Mouse (Mus musculus) limb, embryonic 15.5 days (tissue): ENCODE data around the gene Cer1. TPM values are rescaled to one million over a fixed set of nuclear protein-coding genes. Genes with fewer than 3 reads are reported as not detected.

Experiments used
- ATAC-seq: fragments of 200-750 bp; cut with Nextera tagmentation; 2 replicates; pipeline ENCODE4 v1.8.0; 2017; ENCODE audit warnings: low read depth, moderate TSS enrichment; ENCODE audit not compliant: insufficient number of reproducible peaks, low FRiP score, low TSS enrichment
- H3K27ac ChIP-seq: fragments of 300-500 bp; sonication (generic); 2 replicates; pipeline ENCODE4 v1.5.1; 2015; ENCODE audit warnings: moderate library complexity, mild to moderate bottlenecking, inconsistent platforms
- H3K27me3 ChIP-seq: fragments of 300-500 bp; sonication (generic); 2 replicates; pipeline ENCODE4 v1.6.1; 2015; ENCODE audit warnings: inconsistent platforms
- H3K36me3 ChIP-seq: fragments of 300-500 bp; sonication (generic); 2 replicates; pipeline ENCODE4 v1.6.1; 2015; ENCODE audit warnings: inconsistent platforms
- H3K4me1 ChIP-seq: fragments of 300-500 bp; sonication (generic); 2 replicates; pipeline ENCODE4 v1.6.1; 2015; ENCODE audit warnings: inconsistent platforms
- H3K4me2 ChIP-seq: fragments of 300-500 bp; sonication (generic); 2 replicates; pipeline ENCODE4 v1.6.1; 2015; ENCODE audit warnings: mild to moderate bottlenecking, inconsistent platforms
- H3K4me3 ChIP-seq: fragments of 300-500 bp; sonication (generic); 2 replicates; pipeline ENCODE4 v1.5.1; 2015; ENCODE audit warnings: mild to moderate bottlenecking, inconsistent platforms
- H3K9ac ChIP-seq: fragments of 300-500 bp; sonication (generic); 2 replicates; pipeline ENCODE4 v1.6.1; 2015; ENCODE audit warnings: inconsistent platforms
- H3K9me3 ChIP-seq: fragments of 300-500 bp; sonication (generic); 2 replicates; pipeline ENCODE4 v1.6.1; 2016; ENCODE audit warnings: inconsistent platforms
- WGBS: fragments of 180-500 bp; shearing (Covaris S2); methylation state at CpG from one replicate; pipeline ENCODE4 v1.1.7; 2015; 5-methylcytosine and 5-hydroxymethylcytosine counted together
- polyA plus RNA-seq: library from polyadenylated mRNA; unstranded; fragments of >200 nt; fragmentation: Nextera tagmentation; extraction: Ambion mirVana; gene quantifications from 2 replicates; pipeline ENCODE4 v1.2.1, GENCODE M21; 2015

Gene Cer1
- polyA plus RNA-seq, 1 experiment from 2014 or later, result 0.19 TPM

GRCm38 (mm10) chr4:82856986-82857385 is 28.0 kb downstream of the Cer1 start:
- H3K4me2 ChIP-seq, result no peak overlapping the region
- H3K9me3 ChIP-seq, result no peaks in the 10 kb centered on the region
- no peak for ATAC-seq
- no peaks in the 10 kb centered on the region for H3K27me3 ChIP-seq
- H3K4me1 ChIP-seq, result peaks cover 4% of the 10 kb centered on the region; the same call in 1 of the 2 replicates
- WGBS, result 77% methylated on average over 3 of the region's 3 CpGs
- H3K36me3 ChIP-seq, result peaks cover 5% of the 10 kb centered on the region; the same call in 1 of the 2 replicates
- H3K4me3 ChIP-seq, result no peak overlapping the region
- H3K27ac ChIP-seq, result no peak overlapping the region
- no peak overlapping the region for H3K9ac ChIP-seq

DNA sequence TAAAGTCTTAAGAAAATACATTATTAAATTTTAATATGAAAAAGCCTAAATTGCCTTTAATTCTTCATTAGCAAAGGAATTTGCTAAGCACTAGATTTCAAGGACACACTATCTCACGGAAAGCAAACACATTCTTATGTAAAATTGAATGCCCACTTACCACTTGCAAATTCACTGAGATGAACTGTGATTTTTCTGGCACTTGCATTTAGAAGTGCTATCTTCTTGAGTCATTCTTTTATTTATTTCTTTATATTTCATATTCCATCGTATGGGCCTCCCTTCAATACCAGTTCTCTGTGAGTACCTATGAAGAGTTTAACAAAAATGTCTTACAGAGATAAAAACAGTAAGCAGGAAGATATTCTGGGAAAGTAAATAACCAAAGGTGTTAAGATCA is 31.1 kb downstream of the Cer1 start:
- Histone ChIP-seq H3K9me3 (no peaks in the 10 kb centered on the region), H3K36me3 (peaks cover 5% of the 10 kb centered on the region; the same call in 1 of the 2 replicates), H3K27me3 (no peaks in the 10 kb centered on the region), H3K27ac (no peak overlapping the region), H3K4me2 (no peak overlapping the region), H3K4me1 (peaks cover 9% of the 10 kb centered on the region), H3K4me3 (no peak overlapping the region), H3K9ac (no peak overlapping the region)
- WGBS, result 87% methylated on average over 2 of the region's 2 CpGs
- ATAC-seq, result no peak

DNA sequence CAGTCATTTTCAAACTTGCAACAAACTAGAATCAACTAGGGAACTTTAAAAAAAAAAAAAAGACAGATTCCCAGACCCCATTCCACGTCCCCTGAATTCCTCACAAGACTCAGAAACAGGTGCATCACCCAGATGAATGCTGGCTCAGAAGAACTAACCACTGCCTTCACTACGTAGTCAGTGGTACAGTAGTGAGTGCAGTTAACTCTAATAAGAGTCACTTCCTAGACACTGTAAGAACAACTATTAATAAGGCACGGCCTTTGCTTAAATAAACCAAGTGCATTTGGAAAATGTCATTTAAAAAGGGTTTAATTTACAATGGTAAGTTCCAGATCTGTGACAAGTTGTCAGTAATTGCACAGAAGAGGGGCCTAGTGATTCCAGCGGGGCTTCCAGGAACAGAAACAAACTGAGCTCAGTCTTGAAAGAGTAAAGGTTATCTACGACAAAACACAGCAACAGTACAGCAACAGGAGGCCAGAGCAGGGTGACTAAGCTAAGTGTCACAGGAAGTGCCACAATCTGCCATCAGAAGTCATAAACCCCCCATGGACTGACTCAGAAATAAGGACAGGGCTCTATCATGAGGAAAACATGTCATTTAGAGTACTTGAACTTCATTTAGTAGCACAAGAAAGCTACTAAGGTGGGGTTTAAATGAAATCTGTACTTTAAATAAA is 36.3 kb downstream of the Cer1 start:
- H3K4me2 ChIP-seq, result no peak overlapping the region

DNA sequence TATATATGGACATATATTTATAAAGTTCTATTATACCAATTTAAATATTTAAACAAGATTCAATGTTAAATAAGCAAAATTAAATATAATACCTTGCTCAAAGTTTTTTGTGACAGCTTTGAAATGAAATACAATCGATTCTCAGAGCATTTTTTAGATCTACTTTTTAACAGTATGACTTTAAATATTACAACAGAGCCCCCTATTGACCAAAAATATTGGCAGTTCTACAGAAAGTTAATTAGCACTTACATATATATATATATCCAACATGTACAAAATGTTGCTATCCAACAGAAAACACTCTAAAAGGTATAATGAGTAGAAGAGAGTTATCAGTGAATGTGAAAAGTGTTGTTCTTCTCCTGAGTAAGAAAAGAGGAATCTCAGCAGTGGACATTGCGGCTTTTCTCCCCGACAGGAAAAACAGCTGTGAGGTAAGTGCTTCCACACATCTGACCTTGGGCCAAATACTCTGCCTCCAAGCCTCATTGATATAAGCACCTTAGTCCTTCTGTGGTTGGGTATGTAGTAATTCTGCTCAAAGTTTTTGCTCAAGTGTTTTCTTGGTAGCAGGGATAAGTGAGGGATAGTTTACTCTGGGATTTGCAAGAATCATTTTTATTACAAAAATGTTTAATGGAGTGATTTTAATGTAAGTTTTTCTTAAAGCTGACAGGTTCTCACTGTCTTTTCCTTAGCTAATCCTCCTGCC is 47.3 kb downstream of the Cer1 start:
- peaks cover 22% of the 10 kb centered on the region for H3K36me3 ChIP-seq
- no peak for ATAC-seq
- no peaks in the 10 kb centered on the region for H3K9me3 ChIP-seq
- H3K9ac ChIP-seq, result no peak overlapping the region
- WGBS, result 51% methylated on average over 3 of the region's 3 CpGs
- no peak overlapping the region for H3K27ac ChIP-seq
- no peaks in the 10 kb centered on the region for H3K27me3 ChIP-seq
- no peak overlapping the region for H3K4me2 ChIP-seq
- no peak overlapping the region for H3K4me3 ChIP-seq
- H3K4me1 ChIP-seq, result no peaks in the 10 kb centered on the region

More for the DNA sequence above, 36.3 kb downstream of the Cer1 start:
- no peaks in the 10 kb centered on the region for H3K27me3 ChIP-seq
- peaks cover 7% of the 10 kb centered on the region; the same call in 1 of the 2 replicates for H3K4me1 ChIP-seq
- H3K36me3 ChIP-seq, result peaks cover 14% of the 10 kb centered on the region
- 55% methylated on average over 5 of the region's 5 CpGs for WGBS
- H3K9ac ChIP-seq, result no peak overlapping the region
- H3K9me3 ChIP-seq, result no peaks in the 10 kb centered on the region
- H3K27ac ChIP-seq, result no peak overlapping the region
- no peak overlapping the region for H3K4me3 ChIP-seq
- ATAC-seq, result no peak

Other genes starting within 250 kb of the Cer1 start
- 97.2 and 113 TPM in 2 replicates for gene Nfib, start 179.4 kb downstream of the Cer1 start, polyA plus RNA-seq
- gene Zdhhc21, start 25.2 kb downstream of the Cer1 start, polyA plus RNA-seq, result 14.3 and 14.8 TPM in 2 replicates
- 8.5 and 10.0 TPM in 2 replicates for gene Frem1, start 167.2 kb upstream of the Cer1 start, polyA plus RNA-seq